Mouse (Mus musculus): ENCODE measurements at regions not wholly inside any gene's neighbourhood (a gene's known extent, or its start where the extent isn't known, plus 50 kb on each side); places are given as distances from the start of the nearest gene placed in this dataset.
A peak's percentile ranks its signal among the peaks of the same experiment; 100 is the strongest.
"Not testable (repeated sequence)": the region's sequence is repeated elsewhere in the genome, so short reads cannot be mapped to it uniquely, and the experiment has no call there.

- H3K36me3 ChIP-seq; H3K4me1 ChIP-seq (replicated peaks); H3K27me3 ChIP-seq; H3K27ac ChIP-seq (replicated peaks); H3K9me3 ChIP-seq: not testable (repeated sequence)
- peak; percentile 100 for ATAC-seq (ENCODE audit: low FRiP score, low read depth)
- WGBS = 4% methylated on average over 28 of the region's 65 CpGs
- Histone ChIP-seq H3K4me2 (peak overlapping the region; percentile 51), H3K4me3 (peak overlapping the region; percentile 34), H3K9ac (peak overlapping the region; percentile 36; the same call in 1 of the 2 replicates)
Observed at GRCm38 (mm10) chr5:108903134-108903923, 50.9 kb upstream of the Vmn2r9 start.

Data from hindbrain, embryonic 15.5 days (tissue).